ENCODE assay signal across 14 mouse cellular contexts in genomic region chr3:17791381-17792320, GRCm38 (mm10).
DNase-seq lines count a peak whose midpoint lies in the region; ATAC-seq and TF ChIP-seq lines count a peak whose summit lies in the region.
"Had no signal": no experiment of that assay in that cellular context is flagged by ENCODE, and none has a peak within 500 bp of the region (broad histone marks: within the 10 kb centered on the region; RNA-seq: fewer than 3 reads in every experiment).

No protein-coding gene starts in this region.

- peak overlapping the region; percentile 75 for H3K4me3 ChIP-seq in forebrain, embryonic 13.5 days
- peak overlapping the region; percentile 64 for H3K4me3 ChIP-seq in hindbrain, postnatal 0 days (ENCODE audit: low read length)
- H3K4me3 ChIP-seq in neural tube, embryonic 15.5 days (replicated peaks) = peak overlapping the region; percentile 62
- H3K4me3 ChIP-seq: heart, embryonic 15.5 days; limb, embryonic 12.5 days had no signal

- peak overlapping the region; percentile 99 for H3K9ac ChIP-seq in forebrain, embryonic 13.5 days
- peak overlapping the region; percentile 92 for H3K9ac ChIP-seq in hindbrain, postnatal 0 days (replicated peaks; ENCODE audit: low read length)
- H3K9ac ChIP-seq in neural tube, embryonic 15.5 days (replicated peaks) = peak overlapping the region; percentile 91
- H3K9ac ChIP-seq: heart, embryonic 15.5 days; limb, embryonic 12.5 days had no signal

- peak overlapping the region; percentile 96 for H3K4me2 ChIP-seq in forebrain, embryonic 13.5 days
- H3K4me2 ChIP-seq in hindbrain, postnatal 0 days (ENCODE audit: low read depth, low read length) = peak overlapping the region; percentile 92
- H3K4me2 ChIP-seq in neural tube, embryonic 15.5 days = peak overlapping the region; percentile 93
- H3K4me2 ChIP-seq: heart, embryonic 15.5 days; limb, embryonic 12.5 days had no signal

- ATAC-seq in forebrain, embryonic 13.5 days = no peak
- no peak for ATAC-seq in hindbrain, postnatal 0 days
- ATAC-seq in neural tube, embryonic 15.5 days (ENCODE audit: low FRiP score) = no peak
- ATAC-seq: intestine, embryonic 16.5 days had no signal

- H3K36me3 ChIP-seq in forebrain, embryonic 13.5 days (ENCODE audit: poor library complexity, severe bottlenecking) = peaks cover 21% of the 10 kb centered on the region
- H3K36me3 ChIP-seq in hindbrain, postnatal 0 days (ENCODE audit: insufficient read depth, low read length) = no peaks in the 10 kb centered on the region
- H3K36me3 ChIP-seq in neural tube, embryonic 15.5 days = no peaks in the 10 kb centered on the region
- H3K36me3 ChIP-seq: heart, embryonic 15.5 days; limb, embryonic 12.5 days had no signal

- DNase-seq in embryo, embryonic 10 days (ENCODE audit: low spot score) = peak; percentile 21
- no peak for DNase-seq in embryo, embryonic 9.5 days (ENCODE audit: extremely low spot score)
- no peak for DNase-seq in hindbrain, postnatal 0 days (ENCODE audit: low spot score)
- no peak for DNase-seq in layer of hippocampus, adult 9-10 months (ENCODE audit: low spot score)
- no peak for DNase-seq in testis, postnatal 10 days (ENCODE audit: low spot score)
- no peak for DNase-seq in left cerebral cortex, adult 9 months (ENCODE audit: low spot score in 2 of 2)
- DNase-seq: cerebellum, adult 8-10 months; gastrocnemius, postnatal 14 days; lung, adult 2 months had no signal

- WGBS in forebrain, embryonic 13.5 days = 15% methylated on average over 8 of the region's 8 CpGs
- 33% methylated on average over 8 of the region's 8 CpGs for WGBS in hindbrain, postnatal 0 days
- WGBS in neural tube, embryonic 15.5 days = 12% methylated on average over 8 of the region's 8 CpGs

- H3K27me3 ChIP-seq in forebrain, embryonic 13.5 days = no peaks in the 10 kb centered on the region
- H3K27me3 ChIP-seq in hindbrain, postnatal 0 days (ENCODE audit: insufficient read depth, low read length) = no peaks in the 10 kb centered on the region
- H3K27me3 ChIP-seq in neural tube, embryonic 15.5 days (replicated peaks) = no peaks in the 10 kb centered on the region

- H3K4me1 ChIP-seq in forebrain, embryonic 13.5 days = peaks cover 45% of the 10 kb centered on the region
- H3K4me1 ChIP-seq in hindbrain, postnatal 0 days (ENCODE audit: insufficient read depth, low read length) = 0 out of 2 replicates have a peak, but pooled peaks cover 2% of the 10 kb centered on the region
- H3K4me1 ChIP-seq in neural tube, embryonic 15.5 days = peaks cover 10% of the 10 kb centered on the region

- peak overlapping the region; percentile 99 for H3K27ac ChIP-seq in forebrain, embryonic 13.5 days
- peak overlapping the region; percentile 98 for H3K27ac ChIP-seq in hindbrain, postnatal 0 days
- peak overlapping the region; percentile 100 for H3K27ac ChIP-seq in neural tube, embryonic 15.5 days (replicated peaks)
- H3K27ac ChIP-seq: heart, embryonic 15.5 days; limb, embryonic 12.5 days had no signal

- no peak for TF ChIP-seq CTCF in hindbrain, postnatal 0 days (IDR thresholded peaks at IDR 0.05; ENCODE audit: low read depth)

- no peaks in the 10 kb centered on the region for H3K9me3 ChIP-seq in forebrain, embryonic 13.5 days (replicated peaks)
- no peaks in the 10 kb centered on the region for H3K9me3 ChIP-seq in hindbrain, postnatal 0 days (ENCODE audit: low read length)
- no peaks in the 10 kb centered on the region for H3K9me3 ChIP-seq in neural tube, embryonic 15.5 days (replicated peaks)
- H3K9me3 ChIP-seq: heart, embryonic 15.5 days; limb, embryonic 12.5 days had no signal
